Mouse (Mus musculus) heart, adult 9 months (tissue): ENCODE data around the gene Matn4.
A peak's percentile ranks its signal among the peaks of the same experiment; 100 is the strongest.

Experiments used
- DNase-seq, 2 experiments: peaks; one replicate each; pipeline ENCODE4 v3.0.0; 2022; ENCODE audit warnings: low spot score in 2 of 2

Matn4 gene

GRCm38 (mm10) chr2:164405060-164405459 lies at the start of gene Matn4:
Matn4 (minus strand) TSS chr2:164405160.
- no peak for DNase-seq

- no peak for DNase-seq
Observed at GRCm38 (mm10) chr2:164453887-164454500, 49.0 kb upstream of the Matn4 start.

DNA sequence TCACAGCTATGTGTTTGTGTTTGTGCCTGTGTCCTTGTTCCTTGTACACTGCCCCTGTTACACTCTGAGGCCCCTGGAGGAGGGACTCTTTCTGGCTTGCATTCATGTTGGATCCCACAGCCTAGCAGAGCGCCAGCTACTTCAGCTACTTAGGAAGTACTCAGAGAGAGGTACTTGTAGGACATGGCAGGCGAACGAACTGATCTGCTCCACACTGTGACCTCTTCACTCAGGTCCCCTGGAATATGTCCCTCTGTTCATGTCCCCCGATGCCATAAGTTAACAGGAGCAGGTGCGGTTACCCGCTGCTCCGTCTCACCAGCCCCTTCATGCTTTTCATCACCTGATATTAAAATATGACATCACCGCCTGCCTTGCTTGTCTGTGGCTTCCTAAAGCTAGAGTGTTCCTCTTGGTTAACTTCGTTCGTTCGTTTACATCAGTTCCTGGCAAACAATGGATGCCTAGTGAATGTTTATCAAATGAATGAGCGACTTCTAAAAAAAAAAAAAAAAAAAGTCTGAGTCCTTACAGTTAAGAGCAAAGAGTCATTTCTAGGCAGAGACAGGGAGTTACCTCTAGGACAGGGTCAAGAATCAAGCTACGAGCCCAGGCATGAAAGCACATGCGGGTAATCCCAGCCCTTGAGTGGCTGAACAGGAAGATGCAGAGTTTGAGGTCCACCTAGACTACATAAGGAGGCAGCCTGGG lies 48.2 kb upstream of the Matn4 start:
- peak; percentile 52 to 65 for DNase-seq

DNA sequence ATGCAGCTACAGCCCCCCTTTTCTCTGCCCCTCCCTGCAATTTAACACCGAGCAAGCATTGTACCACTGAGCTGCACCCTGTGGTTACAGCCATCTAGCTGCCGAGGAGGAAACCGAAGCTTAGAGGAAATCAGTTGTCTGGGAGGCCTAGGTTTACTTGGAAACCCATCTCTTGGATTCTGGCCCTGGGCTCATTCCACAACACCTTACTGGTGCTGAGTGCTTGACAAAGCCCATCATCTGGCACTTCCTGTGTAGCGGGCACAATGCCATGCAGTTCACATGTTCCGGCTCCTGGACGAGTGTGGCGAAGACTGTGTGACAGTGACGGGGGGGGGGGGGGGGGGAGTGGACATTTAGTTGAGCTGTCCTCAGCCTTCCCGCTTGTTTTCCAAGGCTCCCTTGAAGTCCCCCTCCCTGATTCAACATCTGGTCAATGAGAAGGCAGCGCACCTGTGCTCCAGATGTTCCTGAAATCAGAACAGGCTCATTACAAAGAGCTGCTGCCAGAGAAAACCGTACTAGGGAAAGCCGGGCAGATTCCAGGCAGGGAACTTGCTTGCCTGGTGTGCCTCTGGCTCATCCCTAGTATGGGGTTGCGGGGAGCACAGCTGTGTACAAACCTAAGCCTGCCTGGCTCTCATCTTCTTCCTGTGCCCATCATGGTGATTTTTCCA lies 47.2 kb upstream of the Matn4 start:
- DNase-seq, result peak; percentile 36 to 72

DNA sequence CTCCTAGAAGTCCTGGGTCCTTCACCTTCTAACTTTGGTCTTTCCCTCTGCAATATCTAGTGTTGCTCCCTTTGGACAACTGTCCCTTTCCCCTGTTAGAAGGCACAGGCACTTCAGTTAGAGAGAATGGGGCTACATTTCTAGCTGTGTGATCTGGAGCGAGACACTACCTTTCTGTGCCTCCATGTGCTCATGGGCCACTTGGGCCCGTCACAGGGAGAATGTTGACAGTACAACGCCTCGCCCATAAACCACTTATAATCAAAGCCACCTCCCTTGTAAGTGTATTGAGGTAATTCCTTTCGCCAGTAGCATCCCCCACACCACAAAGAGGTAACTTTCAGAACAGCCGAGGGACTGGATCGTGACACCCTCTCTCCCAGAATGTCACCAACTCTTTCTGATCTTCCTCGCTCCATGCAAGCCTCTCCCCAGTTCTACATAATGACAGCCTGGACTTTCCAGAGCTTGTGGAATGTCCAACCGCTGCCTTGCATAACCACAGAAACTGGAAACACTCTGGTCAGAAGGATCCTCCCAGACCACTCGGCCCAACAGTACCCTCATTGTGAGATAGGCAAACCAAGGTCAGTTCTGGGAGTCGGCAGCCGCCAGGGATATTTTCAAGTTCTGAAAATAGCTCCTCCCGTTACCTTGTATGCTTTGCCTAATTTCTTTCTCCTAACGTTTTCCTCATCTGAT lies 44.5 kb upstream of the Matn4 start:
- no peak for DNase-seq

DNA sequence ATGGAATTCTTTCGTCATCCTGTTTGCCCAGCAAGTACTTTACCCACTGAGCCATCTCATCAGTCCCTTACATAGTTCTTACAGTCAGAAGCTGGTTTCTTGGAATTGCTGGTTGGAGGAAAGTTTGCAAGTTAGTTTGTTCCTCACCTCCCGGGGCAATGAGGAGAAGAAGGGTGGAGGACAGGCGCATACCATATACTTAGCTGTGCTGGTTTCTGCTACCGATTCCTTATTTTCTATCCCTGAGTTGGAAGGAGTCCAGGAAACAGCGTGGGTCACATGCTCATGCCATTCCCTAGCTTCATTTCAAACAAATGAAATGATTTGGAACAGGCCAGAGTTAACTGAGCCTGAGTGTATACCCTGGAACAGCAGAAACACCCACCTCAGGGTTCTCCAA lies 44.0 kb upstream of the Matn4 start:
- DNase-seq, result no peak

DNA sequence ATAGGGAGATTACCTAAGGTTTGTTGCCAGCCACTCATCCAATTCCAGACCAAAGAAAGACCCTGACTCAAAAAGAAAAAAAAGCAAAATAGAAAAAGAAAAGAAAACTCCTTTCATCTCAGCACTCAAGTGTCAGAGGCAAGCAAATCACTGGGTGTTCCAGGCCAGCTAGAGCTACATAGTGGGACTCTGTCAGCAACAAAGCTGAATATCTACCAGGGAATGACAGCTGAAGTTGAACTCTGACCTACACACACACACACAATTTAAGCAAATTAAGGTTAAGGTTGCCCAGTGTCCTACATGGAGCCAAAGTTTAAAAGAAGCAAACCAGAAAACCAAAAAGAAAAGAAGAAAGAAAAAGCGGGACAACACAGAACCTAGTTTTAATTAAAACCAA lies 43.2 kb upstream of the Matn4 start:
- DNase-seq, result no peak

DNA sequence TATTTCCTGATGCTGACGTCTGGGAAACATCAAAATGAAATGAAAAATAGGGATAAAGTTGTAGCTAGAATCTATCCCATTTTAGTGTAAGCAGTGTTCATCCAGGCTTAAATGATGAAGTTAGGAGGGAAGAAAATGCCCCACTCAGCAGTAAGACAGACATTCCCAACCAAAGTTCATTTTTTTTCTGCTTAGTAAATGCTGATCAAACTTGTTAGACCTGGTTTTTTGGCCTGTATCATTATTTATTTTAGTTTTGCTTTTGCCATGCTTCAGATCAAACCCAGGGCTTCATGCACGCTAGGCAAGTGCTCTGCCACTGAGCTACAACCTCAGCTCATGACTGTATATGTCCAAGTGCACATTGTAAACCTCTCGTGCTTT lies 41.1 kb upstream of the Matn4 start:
- no peak for DNase-seq

DNA sequence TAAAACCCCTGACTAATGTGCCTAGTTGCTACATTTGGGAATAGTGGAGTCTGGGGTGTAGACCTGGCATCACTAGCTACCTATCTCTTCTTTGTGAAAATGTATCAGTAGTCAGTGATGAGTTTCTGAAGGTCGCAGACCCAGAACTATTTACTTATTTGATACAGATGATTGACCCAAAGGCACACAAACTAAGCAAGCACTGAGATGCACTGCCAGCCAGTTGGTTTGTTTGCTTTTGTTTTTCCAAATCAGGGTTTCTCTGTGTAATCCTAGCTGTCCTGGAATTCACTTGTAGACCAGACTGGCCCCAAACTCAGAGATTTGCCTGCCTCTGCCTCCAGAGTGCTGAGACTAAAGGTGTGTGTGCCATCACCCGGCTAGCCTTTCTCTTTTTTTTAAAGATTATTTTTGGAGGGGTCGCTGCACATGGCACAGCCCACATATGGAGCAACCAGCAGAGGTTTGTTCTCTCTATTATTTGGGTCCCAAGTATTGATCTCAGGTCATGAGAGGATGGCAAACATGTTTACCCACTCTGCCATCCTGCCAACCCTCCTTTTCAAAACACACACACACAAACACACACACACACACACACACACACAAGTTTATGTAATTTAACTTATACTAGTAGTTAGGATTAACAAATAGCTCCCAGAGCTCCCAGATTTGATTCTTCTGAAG lies 40.6 kb upstream of the Matn4 start:
- DNase-seq, result no peak

GRCm38 (mm10) chr2:164444701-164445100 lies 39.7 kb upstream of the Matn4 start:
- no peak for DNase-seq

DNA sequence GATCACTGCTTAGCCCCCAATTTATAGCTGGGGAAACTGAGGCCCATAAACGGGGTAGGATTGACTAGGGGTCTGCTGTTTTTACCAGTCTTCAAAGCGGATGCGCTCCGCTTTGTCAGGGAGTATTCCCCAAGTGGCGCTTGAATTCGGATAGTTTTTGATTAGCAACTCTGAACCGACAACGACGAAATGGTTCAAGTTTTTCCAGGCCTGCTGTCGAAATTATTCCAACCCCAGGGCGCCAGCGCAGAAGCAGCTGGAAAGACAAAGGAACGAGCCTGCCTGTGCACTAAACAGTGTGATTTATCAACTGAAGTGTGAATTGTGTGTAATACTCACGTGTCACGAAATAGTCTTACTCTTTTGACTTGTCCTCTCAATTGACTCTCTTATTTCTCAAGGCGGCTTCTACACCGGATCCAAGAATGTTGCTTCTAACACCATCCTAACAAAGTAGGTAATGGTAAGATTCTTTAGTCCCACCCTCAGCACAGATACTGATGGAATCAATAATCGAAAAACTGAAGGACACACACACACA lies 38.6 kb upstream of the Matn4 start, which contains the start of gene Sdc4:
TSS of gene Sdc4 (minus strand) at position 428 of the 541 bp plus-strand sequence.
- no peak for DNase-seq

DNA sequence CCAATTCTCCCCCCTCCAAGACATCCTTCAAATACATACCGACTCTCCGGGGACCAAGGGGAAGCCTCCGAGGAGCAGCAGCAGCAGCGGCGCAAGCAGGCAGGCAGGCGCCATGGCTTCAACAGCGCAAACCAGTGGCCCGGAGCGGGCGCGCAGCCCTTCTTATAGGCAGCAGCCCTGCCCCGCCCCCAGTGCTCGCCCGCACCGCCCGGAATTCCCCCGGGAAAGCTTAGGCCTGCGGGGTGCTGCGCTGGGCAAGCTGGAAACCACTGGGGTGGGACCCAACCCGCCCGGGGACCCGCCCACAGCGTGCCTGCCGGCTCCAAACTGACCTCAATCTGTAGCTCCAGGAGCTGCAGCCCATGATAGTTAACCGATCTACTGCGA lies 38.1 kb upstream of the Matn4 start:
- peak; percentile 87 to 89 for DNase-seq

DNA sequence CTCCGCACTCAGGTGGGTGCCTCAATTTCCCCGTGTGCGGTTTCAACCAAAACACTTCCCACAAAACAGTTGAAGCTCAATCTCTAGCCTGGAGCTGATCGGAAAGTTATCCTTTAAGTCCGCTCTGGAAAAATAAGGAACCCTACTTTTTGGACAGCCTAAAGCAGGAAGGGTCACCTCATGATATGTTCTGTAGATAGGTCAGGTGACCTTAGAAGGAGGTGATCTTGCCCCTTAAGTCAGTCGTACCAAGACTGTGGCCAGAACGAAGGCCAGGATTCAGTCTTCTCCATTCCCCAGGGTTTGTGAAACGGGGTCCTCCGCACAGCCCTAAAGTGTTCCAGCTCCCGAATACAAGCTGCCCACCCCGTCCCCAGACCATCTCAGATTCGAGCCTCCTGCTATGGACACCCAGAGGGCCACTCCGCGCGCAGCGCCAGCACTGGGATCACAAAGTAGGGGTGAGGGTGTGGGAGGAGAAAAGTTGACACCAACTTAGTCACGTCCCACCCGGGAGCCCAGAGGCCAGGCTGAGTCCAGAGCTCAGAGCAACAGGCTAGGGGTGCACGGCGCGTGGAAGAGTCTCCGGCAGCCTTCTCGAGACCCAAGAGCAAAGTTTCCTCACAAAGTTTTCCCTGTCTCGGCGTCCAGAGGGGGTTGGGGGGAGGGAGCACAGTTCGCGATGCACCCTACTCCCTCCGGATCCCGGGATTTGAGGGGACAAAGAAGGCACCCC lies 37.5 kb upstream of the Matn4 start:
- DNase-seq, result peak; percentile 50 to 58

DNA sequence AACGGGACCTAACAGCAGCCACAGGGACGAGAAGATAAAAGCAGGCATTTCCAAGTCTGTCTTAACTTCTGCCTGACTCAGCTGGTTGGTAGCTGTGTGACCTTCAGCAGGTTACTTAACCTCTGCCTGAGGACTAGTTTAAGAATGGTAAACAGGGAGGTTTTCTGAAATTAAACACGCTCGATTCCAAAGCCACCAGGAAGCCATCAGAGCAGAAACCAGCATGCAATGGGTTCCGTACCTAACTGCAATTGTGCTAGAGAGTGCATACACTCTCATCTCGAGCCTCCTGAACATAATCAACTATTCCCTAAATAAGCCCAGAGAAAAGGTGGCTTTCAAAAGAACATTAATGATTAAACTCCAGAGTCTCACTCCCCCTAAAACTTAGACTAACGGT lies 36.8 kb upstream of the Matn4 start:
- DNase-seq, result no peak

- peak in 1 of 2 experiments; percentile 41 for DNase-seq
Observed at GRCm38 (mm10) chr2:164441155-164441554, 36.2 kb upstream of the Matn4 start.

- no peak for DNase-seq
Observed at GRCm38 (mm10) chr2:164440314-164440713, 35.4 kb upstream of the Matn4 start.

DNA sequence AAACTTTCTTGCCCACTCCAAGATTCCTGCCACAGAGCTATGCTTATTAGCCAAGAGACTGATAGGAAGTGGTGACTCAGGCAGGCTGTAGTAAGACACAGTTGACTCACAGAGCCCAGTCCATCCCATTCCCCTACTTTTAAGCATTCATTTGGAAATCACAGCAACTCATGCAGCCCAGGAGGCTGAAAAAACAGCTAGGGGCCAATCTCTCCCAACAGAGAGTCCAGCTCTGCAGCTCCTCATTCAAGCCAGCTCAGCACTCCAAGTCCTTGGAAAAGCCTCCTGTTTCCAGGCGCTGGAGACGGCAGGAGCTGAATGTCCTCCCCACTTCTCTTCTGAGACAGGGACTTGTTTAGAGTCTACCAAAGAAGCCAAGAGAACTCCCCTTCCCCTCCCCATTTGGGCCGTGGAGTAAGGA lies 34.1 kb upstream of the Matn4 start:
- DNase-seq, result peak in 1 of 2 experiments; percentile 36

DNA sequence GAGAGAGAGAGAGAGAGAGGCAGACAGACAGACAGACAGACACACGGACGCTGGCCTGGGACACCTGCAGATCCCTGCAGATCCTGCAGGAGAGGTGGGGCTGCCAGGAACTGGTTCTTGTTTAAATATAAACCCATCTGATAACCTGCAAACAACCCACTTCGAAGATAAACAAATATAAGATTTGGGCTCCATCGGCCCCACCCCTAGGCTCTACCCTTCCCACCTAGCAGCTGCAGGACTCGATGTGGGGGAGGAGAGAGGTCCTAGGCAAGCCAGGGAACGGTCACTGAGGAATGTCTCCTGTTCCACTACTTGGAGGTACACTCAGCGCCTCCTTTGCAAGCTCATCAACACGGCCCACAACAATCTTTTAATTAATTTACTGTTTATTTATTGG lies 33.3 kb upstream of the Matn4 start:
- no peak for DNase-seq

GRCm38 (mm10) chr2:164437710-164438109 lies 32.8 kb upstream of the Matn4 start:
- no peak for DNase-seq

DNA sequence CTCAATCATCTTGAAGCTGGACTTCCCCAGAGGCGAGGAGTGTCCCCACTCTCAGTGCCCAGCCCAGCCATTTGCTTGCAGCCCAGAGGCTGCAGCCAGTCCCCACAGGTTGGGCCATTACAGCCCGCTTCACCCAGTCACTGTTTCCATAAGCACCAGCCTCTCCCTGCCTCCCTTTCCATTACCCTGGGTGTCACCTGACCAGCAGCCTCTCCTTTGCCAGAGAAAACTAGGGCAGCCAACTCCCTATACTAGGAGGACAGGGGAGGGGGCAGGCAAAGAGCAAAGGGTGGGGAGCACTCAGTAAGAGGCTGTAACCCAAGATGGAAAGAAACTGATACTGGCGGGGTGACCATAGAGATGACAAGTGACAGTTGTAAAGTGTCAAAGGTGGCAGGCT lies 32.0 kb upstream of the Matn4 start:
- peak in 1 of 2 experiments; percentile 44 for DNase-seq
